Mouse (Mus musculus) megakaryocyte, embryonic 14.5 days (primary cell): Measurements from ENCODE around the gene Usp43.

Experiments used
- FLI1 ChIP-seq: IDR thresholded peaks from 2 replicates; pipeline ENCODE4 v1.6.1; 2012; ENCODE audit warnings: low read length, inconsistent platforms, mixed read lengths
- GATA1 ChIP-seq: IDR thresholded peaks from 3 replicates; pipeline ENCODE4 v1.6.1; 2012; ENCODE audit warnings: mixed read lengths, low read length, inconsistent platforms, borderline replicate concordance

GRCm38 (mm10) chr11:67860743-67861398 is 61.1 kb downstream of the Usp43 start:
- TF ChIP-seq GATA1 (no peak), FLI1 (no peak)
